27 mouse cellular contexts compared by ENCODE assay signal in genomic region chr10:21843861-21844260, GRCm38 (mm10). TPM values are rescaled to one million over a fixed set of nuclear protein-coding genes. Genes with fewer than 3 reads are reported as not detected.
DNase-seq lines count a peak whose midpoint lies in the region; ATAC-seq and TF ChIP-seq lines count a peak whose summit lies in the region.
"Had no signal": no experiment of that assay in that cellular context is flagged by ENCODE, and none has a peak within 500 bp of the region (broad histone marks: within the 10 kb centered on the region; RNA-seq: fewer than 3 reads in every experiment).

No protein-coding gene starts in this region.

- peaks cover 9% of the 10 kb centered on the region for H3K4me1 ChIP-seq in ES-Bruce4 (ENCODE audit: control insufficient read depth, insufficient read depth, low read length)
- H3K4me1 ChIP-seq in embryonic facial prominence, embryonic 13.5 days = peaks cover 30% of the 10 kb centered on the region
- peaks cover 8% of the 10 kb centered on the region for H3K4me1 ChIP-seq in forebrain, embryonic 10.5 days
- H3K4me1 ChIP-seq: forebrain, embryonic 13.5 days; hindbrain, embryonic 15.5 days had no signal

- peak; percentile 54 to 68 for DNase-seq in cerebellum, postnatal 14 days
- no peak for DNase-seq in cerebellum, adult 9-10 months
- peak; percentile 42 for DNase-seq in ovary, adult 18-20 months (ENCODE audit: low spot score)
- no peak for DNase-seq in ovary, postnatal 14 days (ENCODE audit: low spot score)
- no peak for DNase-seq in forebrain, embryonic 10.5 days (ENCODE audit: extremely low spot score, low spot score)
- no peak for DNase-seq in thymus, postnatal 10 days (ENCODE audit: low spot score in 2 of 2)
- DNase-seq: adrenal gland, postnatal 10 days; B cell, adult 2 months; cerebellum, adult 11 months; cerebellum, adult 8-10 months; cerebellum, postnatal 36 days; embryo, embryonic 11 days; gastrocnemius, adult 2 months; gastrocnemius, postnatal 14 days; heart, adult 11 months had no signal

- no peaks in the 10 kb centered on the region for H3K27me3 ChIP-seq in ES-Bruce4 (ENCODE audit: control insufficient read depth, insufficient read depth, low read length, poor library complexity, severe bottlenecking)
- no peaks in the 10 kb centered on the region; the same call in 1 of the 2 replicates for H3K27me3 ChIP-seq in embryonic facial prominence, embryonic 13.5 days
- peaks cover 14% of the 10 kb centered on the region for H3K27me3 ChIP-seq in forebrain, embryonic 10.5 days (ENCODE audit: poor library complexity, severe bottlenecking)
- H3K27me3 ChIP-seq: CH12.LX; forebrain, embryonic 13.5 days; hindbrain, embryonic 12.5 days; hindbrain, embryonic 15.5 days; Patski had no signal

- no peak for TF ChIP-seq CTCF in ES-Bruce4 (IDR thresholded peaks at IDR 0.05; ENCODE audit: low read depth, low read length)

- H3K4me2 ChIP-seq in embryonic facial prominence, embryonic 13.5 days = no peak overlapping the region
- H3K4me2 ChIP-seq: forebrain, embryonic 13.5 days; heart, embryonic 11.5 days; hindbrain, embryonic 12.5 days; hindbrain, embryonic 15.5 days had no signal

- H3K36me3 ChIP-seq in ES-Bruce4 (ENCODE audit: control insufficient read depth, insufficient read depth, low read length, poor library complexity, severe bottlenecking) = no peaks in the 10 kb centered on the region
- H3K36me3 ChIP-seq in embryonic facial prominence, embryonic 13.5 days = no peaks in the 10 kb centered on the region
- no peaks in the 10 kb centered on the region for H3K36me3 ChIP-seq in forebrain, embryonic 10.5 days (replicated peaks)
- H3K36me3 ChIP-seq: G1E; hindbrain, embryonic 12.5 days; hindbrain, embryonic 15.5 days had no signal

- ATAC-seq in embryonic facial prominence, embryonic 13.5 days (ENCODE audit: insufficient number of reproducible peaks, insufficient read depth, low FRiP score, low TSS enrichment, low read depth) = no peak
- ATAC-seq: forebrain, embryonic 13.5 days; forebrain, embryonic 16.5 days; intestine, postnatal 0 days; Patski had no signal

- peak overlapping the region; percentile 13; the same call in 1 of the 2 replicates for H3K4me3 ChIP-seq in ES-Bruce4 (ENCODE audit: low read depth, low read length)
- no peak overlapping the region for H3K4me3 ChIP-seq in embryonic facial prominence, embryonic 13.5 days
- no peak overlapping the region for H3K4me3 ChIP-seq in forebrain, embryonic 10.5 days
- H3K4me3 ChIP-seq: erythroblast, embryonic 14.5 days; forebrain, embryonic 13.5 days; gastrocnemius, adult 2 months; hindbrain, embryonic 12.5 days; hindbrain, embryonic 15.5 days had no signal

- no peak for TF ChIP-seq EP300 in ES-Bruce4 (IDR thresholded peaks at IDR 0.05; ENCODE audit: insufficient read depth, low read depth, low read length)

- H3K27ac ChIP-seq in ES-Bruce4 (ENCODE audit: insufficient read depth, low read length) = peak overlapping the region; percentile 39
- H3K27ac ChIP-seq in embryonic facial prominence, embryonic 13.5 days = peak overlapping the region; percentile 28; the same call in 1 of the 2 replicates
- no peak overlapping the region for H3K27ac ChIP-seq in forebrain, embryonic 10.5 days
- H3K27ac ChIP-seq: forebrain, embryonic 13.5 days; gastrocnemius, adult 2 months; hindbrain, embryonic 12.5 days; hindbrain, embryonic 15.5 days had no signal

- no peak for TF ChIP-seq POLR2A in ES-Bruce4 (IDR thresholded peaks at IDR 0.05; ENCODE audit: insufficient read depth, low read length)

- no peak overlapping the region for H3K9ac ChIP-seq in ES-Bruce4 (ENCODE audit: low read depth, poor library complexity, severe bottlenecking)
- no peak overlapping the region for H3K9ac ChIP-seq in embryonic facial prominence, embryonic 13.5 days
- H3K9ac ChIP-seq: forebrain, embryonic 13.5 days; hindbrain, embryonic 12.5 days; hindbrain, embryonic 15.5 days had no signal

- 81% methylated on average over 8 of the region's 8 CpGs for WGBS in embryonic facial prominence, embryonic 13.5 days
- 89% methylated on average over 8 of the region's 8 CpGs for WGBS in forebrain, embryonic 10.5 days

- no peaks in the 10 kb centered on the region for H3K9me3 ChIP-seq in ES-Bruce4 (replicated peaks; ENCODE audit: control insufficient read depth, insufficient read depth, low read length, poor library complexity, severe bottlenecking)
- H3K9me3 ChIP-seq in embryonic facial prominence, embryonic 13.5 days = no peaks in the 10 kb centered on the region
- H3K9me3 ChIP-seq in forebrain, embryonic 10.5 days = no peaks in the 10 kb centered on the region
- H3K9me3 ChIP-seq: forebrain, embryonic 13.5 days; G1E; hindbrain, embryonic 12.5 days; hindbrain, embryonic 15.5 days had no signal

RNA-seq across cellular contexts. Expression of gene Sgk1, which starts 38.1 kb away (rescaled TPM):
- 349 and 386 TPM in 2 replicates for polyA plus RNA-seq in ES-Bruce4 (2011; ENCODE audit: insufficient read depth, insufficient read length, low read depth, missing spikeins)
- polyA plus RNA-seq in embryonic facial prominence, embryonic 13.5 days (2015; fragmentation: Nextera tagmentation; extraction: Ambion mirVana) = 48.9 and 51.9 TPM in 2 replicates
- 17.8 and 21.3 TPM in 2 replicates for polyA plus RNA-seq in forebrain, embryonic 10.5 days (2016; fragmentation: Nextera tagmentation; extraction: Ambion mirVana)

Comparison
In these comparisons a context has a peak if more than half of its experiments do, and no peak if none do; other contexts are left out.
1. DNase-seq: peak in cerebellum, postnatal 14 days (2 of 2) and ovary, adult 18-20 months (single experiment); none in cerebellum, adult 9-10 months (single experiment), ovary, postnatal 14 days (single experiment), forebrain, embryonic 10.5 days (single experiment) and thymus, postnatal 10 days (0 of 2).